ENCODE assay signal across 24 mouse cellular contexts in genomic region chr16:52194040-52194439, GRCm38 (mm10).
DNase-seq lines count a peak whose midpoint lies in the region; ATAC-seq lines count a peak whose summit lies in the region.
"Had no signal": no experiment of that assay in that cellular context is flagged by ENCODE, and none has a peak within 500 bp of the region (broad histone marks: within the 10 kb centered on the region; RNA-seq: fewer than 3 reads in every experiment).

No protein-coding gene starts in this region.

- no peak overlapping the region for H3K4me2 ChIP-seq in kidney, embryonic 15.5 days
- H3K4me2 ChIP-seq in forebrain, embryonic 12.5 days, result no peak overlapping the region
- H3K4me2 ChIP-seq: forebrain, embryonic 13.5 days; limb, embryonic 15.5 days; liver, embryonic 15.5 days; midbrain, embryonic 12.5 days had no signal

- no peaks in the 10 kb centered on the region for H3K9me3 ChIP-seq in kidney, embryonic 15.5 days (replicated peaks)
- no peaks in the 10 kb centered on the region for H3K9me3 ChIP-seq in forebrain, embryonic 12.5 days
- H3K9me3 ChIP-seq: embryonic facial prominence, embryonic 10.5 days; forebrain, embryonic 13.5 days; limb, embryonic 15.5 days; liver, embryonic 15.5 days; midbrain, embryonic 12.5 days had no signal

- H3K9ac ChIP-seq in kidney, embryonic 15.5 days, result no peak overlapping the region
- H3K9ac ChIP-seq in forebrain, embryonic 12.5 days, result no peak overlapping the region
- H3K9ac ChIP-seq: forebrain, embryonic 13.5 days; limb, embryonic 15.5 days; liver, embryonic 15.5 days; midbrain, embryonic 12.5 days had no signal

- WGBS in kidney, embryonic 15.5 days, result 96% methylated on average over 5 of the region's 5 CpGs
- 88% methylated on average over 5 of the region's 5 CpGs for WGBS in forebrain, embryonic 12.5 days

- ATAC-seq in kidney, embryonic 15.5 days (replicated peaks; ENCODE audit: low FRiP score), result no peak
- ATAC-seq in activated CD4-positive, CD25-positive, alpha-beta regulatory T cell, adult 4 months, result no peak
- no peak for ATAC-seq in forebrain, embryonic 12.5 days (ENCODE audit: low FRiP score)
- ATAC-seq: forebrain, embryonic 13.5 days; hindbrain, embryonic 16.5 days; intestine, embryonic 16.5 days; Patski had no signal

- H3K27me3 ChIP-seq in kidney, embryonic 15.5 days, result no peaks in the 10 kb centered on the region
- no peaks in the 10 kb centered on the region for H3K27me3 ChIP-seq in forebrain, embryonic 12.5 days
- H3K27me3 ChIP-seq: forebrain, embryonic 13.5 days; limb, embryonic 15.5 days; liver, embryonic 15.5 days; midbrain, embryonic 12.5 days; Patski had no signal

- H3K36me3 ChIP-seq in kidney, embryonic 15.5 days, result peaks cover 67% of the 10 kb centered on the region
- H3K36me3 ChIP-seq in forebrain, embryonic 12.5 days (replicated peaks), result peaks cover 48% of the 10 kb centered on the region

- H3K4me3 ChIP-seq in kidney, embryonic 15.5 days (replicated peaks), result no peak overlapping the region
- H3K4me3 ChIP-seq in forebrain, embryonic 12.5 days (replicated peaks), result no peak overlapping the region
- H3K4me3 ChIP-seq: embryonic facial prominence, embryonic 10.5 days; forebrain, embryonic 13.5 days; layer of hippocampus, adult 2 months; limb, embryonic 15.5 days; liver, embryonic 15.5 days; midbrain, embryonic 12.5 days had no signal

- H3K27ac ChIP-seq in kidney, embryonic 15.5 days, result no peak overlapping the region
- no peak overlapping the region for H3K27ac ChIP-seq in forebrain, embryonic 12.5 days
- H3K27ac ChIP-seq: embryonic facial prominence, embryonic 10.5 days; forebrain, embryonic 13.5 days; limb, embryonic 15.5 days; liver, embryonic 15.5 days; macrophage; midbrain, embryonic 12.5 days; stomach, postnatal 0 days had no signal

- DNase-seq in adrenal gland, postnatal 10 days, result peak; percentile 22
- no peak for DNase-seq in adrenal gland, adult 2 months
- DNase-seq in kidney, adult 9 months, result peak; percentile 12
- peak; percentile 38 to 60 for DNase-seq in cerebellum, postnatal 14 days
- no peak for DNase-seq in thymus, adult 18-20 months
- DNase-seq: heart, postnatal 36 days; kidney, postnatal 14 days; layer of hippocampus, postnatal 36 days; retina, postnatal 1 day; right cerebral cortex, postnatal 4 days had no signal

- H3K4me1 ChIP-seq in kidney, embryonic 15.5 days, result no peaks in the 10 kb centered on the region
- no peaks in the 10 kb centered on the region for H3K4me1 ChIP-seq in forebrain, embryonic 12.5 days
- H3K4me1 ChIP-seq: embryonic facial prominence, embryonic 10.5 days; limb, embryonic 15.5 days; liver, embryonic 15.5 days; midbrain, embryonic 12.5 days had no signal

Comparison
In these comparisons a context has a peak if more than half of its experiments do, and no peak if none do; other contexts are left out.
1. DNase-seq: peak in adrenal gland, postnatal 10 days (single experiment), kidney, adult 9 months (single experiment) and cerebellum, postnatal 14 days (2 of 2); none in adrenal gland, adult 2 months (single experiment) and thymus, adult 18-20 months (0 of 2).